Mouse (Mus musculus) lung, embryonic 14.5 days (tissue): ENCODE results near the gene Pla2g4b. TPM values are rescaled to one million over a fixed set of nuclear protein-coding genes. Genes with fewer than 3 reads are reported as not detected.

Experiments
- ATAC-seq: fragments of 200-750 bp; cut with Nextera tagmentation; 2 replicates; pipeline ENCODE4 v1.8.0; 2017; ENCODE audit warnings: mild to moderate bottlenecking, moderate TSS enrichment, moderate library complexity; ENCODE audit not compliant: insufficient read depth
- DNase-seq: peaks from one replicate; pipeline ENCODE4 v3.0.0-alpha.2; 2015
- H3K27ac ChIP-seq: fragments of 300-500 bp; sonication (generic); 2 replicates; pipeline ENCODE4 v1.5.1; 2014; ENCODE audit warnings: low read depth, mild to moderate bottlenecking, moderate library complexity
- H3K27me3 ChIP-seq: fragments of 300-500 bp; sonication (generic); 2 replicates; pipeline ENCODE4 v1.6.1; 2014; ENCODE audit warnings: low read length, control low read depth; ENCODE audit not compliant: insufficient read depth
- H3K36me3 ChIP-seq: fragments of 300-500 bp; sonication (generic); 2 replicates; pipeline ENCODE4 v1.6.1; 2014; ENCODE audit warnings: control low read depth; ENCODE audit not compliant: insufficient read depth
- H3K4me1 ChIP-seq: fragments of 300-500 bp; sonication (generic); 2 replicates; pipeline ENCODE4 v1.6.1; 2014; ENCODE audit warnings: antibody characterized with exemption, control low read depth; ENCODE audit not compliant: insufficient read depth
- H3K4me2 ChIP-seq: fragments of 300-500 bp; sonication (generic); 2 replicates; pipeline ENCODE4 v1.6.1; 2014; ENCODE audit warnings: mild to moderate bottlenecking
- H3K4me3 ChIP-seq: fragments of 300-500 bp; sonication (generic); 2 replicates; pipeline ENCODE4 v1.5.1; 2014; ENCODE audit warnings: low read depth, low read length
- H3K9ac ChIP-seq: fragments of 300-500 bp; sonication (generic); 2 replicates; pipeline ENCODE4 v1.6.1; 2014
- H3K9me3 ChIP-seq: fragments of 300-500 bp; sonication (generic); 2 replicates; pipeline ENCODE4 v1.6.1; 2016; ENCODE audit warnings: low read depth, low read length, control low read depth
- CTCF ChIP-seq: IDR thresholded peaks from 2 replicates; pipeline ENCODE4 v1.5.1; 2016; ENCODE audit warnings: antibody characterized with exemption, low read depth
- WGBS: fragments of 180-500 bp; shearing (Covaris S2); extraction: QIAGEN DNeasy Blood & Tissue Kit; methylation state at CpG from one replicate; pipeline ENCODE4 v1.1.7; 2014; 5-methylcytosine and 5-hydroxymethylcytosine counted together
- polyA plus RNA-seq: library from polyadenylated mRNA; unstranded; fragments of >200 nt; fragmentation: Nextera tagmentation; extraction: Ambion mirVana; gene quantifications from 2 replicates; pipeline ENCODE4 v1.2.1, GENCODE M21; 2014

Gene Pla2g4b
- polyA plus RNA-seq, 1 experiment from 2014 or later, result 1.5 TPM

DNA sequence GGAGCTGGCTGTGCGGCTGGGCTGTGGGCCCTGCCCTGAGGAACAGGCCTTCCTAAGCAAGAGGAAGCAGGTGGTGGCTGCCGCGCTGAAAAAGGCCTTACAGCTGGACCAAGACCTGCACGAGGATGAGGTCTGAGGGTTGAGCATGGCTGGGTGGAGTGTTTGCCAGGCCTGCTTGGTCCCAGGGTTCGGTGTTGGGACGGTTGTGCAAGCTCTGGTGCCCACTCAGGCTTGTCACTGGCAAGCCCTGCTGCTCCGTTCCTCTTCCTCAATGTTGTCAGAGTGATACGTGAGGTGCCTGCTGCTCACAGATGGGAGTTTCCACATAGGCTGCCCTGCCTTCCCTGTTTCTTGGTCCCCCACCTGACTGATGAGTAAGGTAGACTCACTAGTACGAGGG is 4.5 kb downstream of the Pla2g4b start:
- TF ChIP-seq CTCF, result no peak
- Histone ChIP-seq H3K27ac (no peak overlapping the region), H3K4me1 (no peaks in the 10 kb centered on the region), H3K4me3 (no peak overlapping the region), H3K9ac (no peak overlapping the region), H3K27me3 (no peaks in the 10 kb centered on the region), H3K36me3 (peaks cover 69% of the 10 kb centered on the region), H3K9me3 (no peaks in the 10 kb centered on the region), H3K4me2 (no peak overlapping the region)
- no peak for ATAC-seq
- WGBS, result 84% methylated on average over 9 of the region's 9 CpGs
- no peak for DNase-seq

GRCm38 (mm10) chr2:120040991-120041390 is 7.8 kb downstream of the Pla2g4b start:
- H3K9me3 ChIP-seq, result no peaks in the 10 kb centered on the region
- 85% methylated on average over 5 of the region's 5 CpGs for WGBS
- TF ChIP-seq CTCF, result no peak
- no peak for DNase-seq
- no peaks in the 10 kb centered on the region for H3K27me3 ChIP-seq
- no peak overlapping the region for H3K9ac ChIP-seq
- H3K36me3 ChIP-seq, result peaks cover 51% of the 10 kb centered on the region
- H3K4me2 ChIP-seq, result no peak overlapping the region
- no peak for ATAC-seq
- no peak overlapping the region for H3K27ac ChIP-seq
- H3K4me3 ChIP-seq, result no peak overlapping the region
- no peaks in the 10 kb centered on the region for H3K4me1 ChIP-seq

DNA sequence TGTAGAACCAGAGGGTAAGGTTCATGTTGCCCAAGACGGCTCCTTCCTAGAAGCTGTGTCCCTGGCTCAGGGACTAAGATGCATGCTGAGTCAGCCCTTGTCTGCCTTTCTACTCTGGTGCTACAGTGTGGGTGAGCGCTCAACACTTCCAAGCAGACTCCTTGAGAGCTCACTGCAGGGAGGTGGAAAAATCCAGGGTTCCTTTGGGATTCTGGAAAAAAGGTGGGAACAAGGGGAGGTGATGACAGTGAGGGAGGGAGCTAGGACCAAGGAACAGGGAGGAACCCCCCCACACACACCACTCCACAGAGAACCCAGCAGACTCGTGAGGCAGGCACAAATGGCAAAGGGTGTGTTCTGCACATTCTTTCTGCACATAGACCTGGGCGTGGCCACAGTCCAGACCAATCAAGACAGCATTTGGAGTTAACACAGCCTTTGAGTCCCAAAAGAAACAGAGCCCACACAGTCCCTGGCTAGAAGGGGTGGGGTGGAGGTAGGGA is 10.9 kb downstream of the Pla2g4b start:
- H3K4me1 ChIP-seq, result no peaks in the 10 kb centered on the region
- no peak for TF ChIP-seq CTCF
- no peaks in the 10 kb centered on the region for H3K27me3 ChIP-seq
- H3K27ac ChIP-seq, result 0 out of 2 replicates have a peak overlapping the region, but pooled peaks have one; percentile 1
- H3K9me3 ChIP-seq, result no peaks in the 10 kb centered on the region
- DNase-seq (peak; percentile 55), ATAC-seq (peak; percentile 81)
- H3K36me3 ChIP-seq, result peaks cover 28% of the 10 kb centered on the region
- 49% methylated on average over 4 of the region's 4 CpGs for WGBS
- H3K9ac ChIP-seq, result no peak overlapping the region
- H3K4me3 ChIP-seq, result no peak overlapping the region
- no peak overlapping the region for H3K4me2 ChIP-seq

GRCm38 (mm10) chr2:120044676-120045075 is 11.5 kb downstream of the Pla2g4b start:
- H3K27ac ChIP-seq, result 0 out of 2 replicates have a peak overlapping the region, but pooled peaks have one; percentile 1
- no peaks in the 10 kb centered on the region for H3K9me3 ChIP-seq
- 0 out of 2 replicates have a peak, but pooled peaks have one; percentile 4 for ATAC-seq

GRCm38 (mm10) chr2:120046486-120047310 is 13.5 kb downstream of the Pla2g4b start:
- no peak for ATAC-seq
- no peaks in the 10 kb centered on the region for H3K27me3 ChIP-seq
- H3K4me3 ChIP-seq, result no peak overlapping the region
- no peak overlapping the region for H3K9ac ChIP-seq
- no peak overlapping the region for H3K27ac ChIP-seq
- WGBS, result 51% methylated on average over 14 of the region's 14 CpGs
- H3K4me1 ChIP-seq, result no peaks in the 10 kb centered on the region
- no peaks in the 10 kb centered on the region for H3K9me3 ChIP-seq
- H3K4me2 ChIP-seq, result no peak overlapping the region
- DNase-seq, result peak; percentile 25
- H3K36me3 ChIP-seq, result peaks cover 5% of the 10 kb centered on the region
- no peak for TF ChIP-seq CTCF

More at GRCm38 (mm10) chr2:120044676-120045075, 11.5 kb downstream of the Pla2g4b start:
- Histone ChIP-seq H3K36me3 (peaks cover 26% of the 10 kb centered on the region), H3K4me3 (no peak overlapping the region), H3K4me2 (no peak overlapping the region), H3K4me1 (no peaks in the 10 kb centered on the region), H3K9ac (no peak overlapping the region), H3K27me3 (no peaks in the 10 kb centered on the region)
- WGBS, result 72% methylated on average over 3 of the region's 3 CpGs
- DNase-seq, result no peak
- no peak for TF ChIP-seq CTCF

GRCm38 (mm10) chr2:120048173-120048572 is 15.0 kb downstream of the Pla2g4b start:
- WGBS, result 66% methylated on average over 9 of the region's 9 CpGs
- no peaks in the 10 kb centered on the region for H3K27me3 ChIP-seq
- no peak overlapping the region for H3K9ac ChIP-seq
- no peaks in the 10 kb centered on the region for H3K4me1 ChIP-seq
- no peak overlapping the region for H3K4me2 ChIP-seq
- no peaks in the 10 kb centered on the region for H3K36me3 ChIP-seq
- no peak overlapping the region for H3K27ac ChIP-seq
- no peak overlapping the region for H3K4me3 ChIP-seq
- no peak for TF ChIP-seq CTCF
- ATAC-seq (no peak), DNase-seq (no peak)
- H3K9me3 ChIP-seq, result no peaks in the 10 kb centered on the region

DNA sequence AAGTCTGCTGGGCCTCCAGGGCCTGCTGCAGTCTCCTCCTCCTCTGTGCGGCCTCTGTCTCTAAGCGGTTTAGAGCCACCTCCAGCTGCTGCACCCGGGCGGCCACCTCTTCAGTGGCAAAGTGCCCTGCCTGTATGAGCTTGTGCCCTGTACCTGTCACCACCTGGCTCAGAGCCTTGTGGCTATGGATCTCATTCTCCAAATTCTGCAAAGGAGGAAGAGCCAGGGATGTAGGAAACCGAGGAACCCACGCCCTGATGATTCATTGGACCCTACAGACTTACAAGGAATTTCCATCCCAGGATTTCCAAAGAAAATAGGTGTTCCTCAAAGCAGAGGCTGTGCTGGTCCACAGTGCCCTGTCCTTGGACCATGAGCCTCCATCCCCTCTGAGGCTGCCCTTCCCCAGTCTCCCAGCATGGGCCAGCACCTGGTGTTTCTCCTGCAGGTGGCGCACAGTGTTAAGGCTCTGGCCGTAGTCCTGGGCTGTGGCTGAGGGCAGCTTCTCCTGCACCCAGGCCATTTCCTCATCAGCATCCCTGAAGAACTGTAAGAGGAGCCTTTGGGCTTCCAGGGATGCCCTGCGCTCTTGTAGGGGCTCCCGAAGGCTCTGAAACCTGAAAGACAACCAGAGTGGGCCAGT is 16.5 kb downstream of the Pla2g4b start:
- H3K36me3 ChIP-seq, result no peaks in the 10 kb centered on the region
- no peaks in the 10 kb centered on the region for H3K27me3 ChIP-seq
- no peaks in the 10 kb centered on the region for H3K4me1 ChIP-seq
- 50% methylated on average over 10 of the region's 10 CpGs for WGBS
- no peak overlapping the region for H3K27ac ChIP-seq
- no peak overlapping the region for H3K4me2 ChIP-seq
- no peak for ATAC-seq
- H3K4me3 ChIP-seq, result no peak overlapping the region
- peak; percentile 82 for TF ChIP-seq CTCF
- H3K9ac ChIP-seq, result no peak overlapping the region
- no peaks in the 10 kb centered on the region for H3K9me3 ChIP-seq
- peak; percentile 61 for DNase-seq
